Mouse (Mus musculus) forebrain, embryonic 14.5 days (tissue): Measurements from ENCODE around the gene Tceal8. TPM values are rescaled to one million over a fixed set of nuclear protein-coding genes. Genes with fewer than 3 reads are reported as not detected.

ENCODE experiments used
- ATAC-seq: fragments of 200-750 bp; cut with Nextera tagmentation; 2 replicates; pipeline ENCODE4 v1.8.0; 2017; ENCODE audit warnings: mild to moderate bottlenecking, moderate library complexity
- DNase-seq: peaks from one replicate; pipeline ENCODE4 v3.0.0-alpha.2; 2015; ENCODE audit warnings: low spot score
- H3K27ac ChIP-seq: fragments of 300-500 bp; sonication (generic); 2 replicates; pipeline ENCODE4 v1.5.1; 2014; ENCODE audit warnings: low read depth, mild to moderate bottlenecking, control low read depth, low read length, moderate library complexity
- H3K27me3 ChIP-seq: fragments of 300-500 bp; sonication (generic); replicated peaks from 2 replicates; pipeline ENCODE4 v1.6.1; 2014; ENCODE audit warnings: low read length, control low read depth, mixed read lengths; ENCODE audit not compliant: control insufficient read depth, insufficient read depth
- H3K36me3 ChIP-seq: fragments of 300-500 bp; sonication (generic); 2 replicates; pipeline ENCODE4 v1.6.1; 2014; ENCODE audit warnings: low read length, control low read depth; ENCODE audit not compliant: control insufficient read depth, insufficient read depth
- H3K4me1 ChIP-seq: fragments of 300-500 bp; sonication (generic); 2 replicates; pipeline ENCODE4 v1.6.1; 2014; ENCODE audit warnings: antibody characterized with exemption, low read length, control low read depth; ENCODE audit not compliant: control insufficient read depth, insufficient read depth
- H3K4me2 ChIP-seq: fragments of 300-500 bp; sonication (generic); 2 replicates; pipeline ENCODE4 v1.6.1; 2014; ENCODE audit warnings: mild to moderate bottlenecking, control low read depth, low read length
- H3K4me3 ChIP-seq: fragments of 300-500 bp; sonication (generic); 2 replicates; pipeline ENCODE4 v1.5.1; 2014; ENCODE audit warnings: low read depth, low read length, control low read depth
- H3K9ac ChIP-seq: fragments of 300-500 bp; sonication (generic); 2 replicates; pipeline ENCODE4 v1.6.1; 2014; ENCODE audit warnings: mild to moderate bottlenecking, low read length, control low read depth, moderate library complexity
- H3K9me3 ChIP-seq: fragments of 300-500 bp; sonication (generic); replicated peaks from 2 replicates; pipeline ENCODE4 v1.6.1; 2016; ENCODE audit warnings: low read length, control low read depth, mixed read lengths; ENCODE audit not compliant: control insufficient read depth
- WGBS: fragments of 180-500 bp; shearing (Covaris S2); extraction: QIAGEN DNeasy Blood & Tissue Kit; methylation state at CpG from one replicate; pipeline ENCODE4 v1.1.7; 2014; 5-methylcytosine and 5-hydroxymethylcytosine counted together
- polyA plus RNA-seq: library from polyadenylated mRNA; unstranded; fragments of >200 nt; fragmentation: Nextera tagmentation; extraction: Ambion mirVana; gene quantifications from 2 replicates; pipeline ENCODE4 v1.2.1, GENCODE M21; 2014

The Tceal8 gene
- polyA plus RNA-seq, 1 experiment from 2014 or later, result 136 TPM

- no peaks in the 10 kb centered on the region for H3K36me3 ChIP-seq
- H3K27me3 ChIP-seq, result no peaks in the 10 kb centered on the region
- H3K4me3 ChIP-seq, result no peak overlapping the region
- no peak overlapping the region for H3K4me2 ChIP-seq
- ATAC-seq (no peak), DNase-seq (no peak)
- 78% methylated on average over 16 of the region's 16 CpGs for WGBS
- no peaks in the 10 kb centered on the region for H3K4me1 ChIP-seq
- no peak overlapping the region for H3K27ac ChIP-seq
- no peaks in the 10 kb centered on the region for H3K9me3 ChIP-seq
- H3K9ac ChIP-seq, result no peak overlapping the region
Measured at GRCm38 (mm10) chrX:136195193-136195944, 23.2 kb upstream of the Tceal8 start.

GRCm38 (mm10) chrX:136183107-136183506 is 11.0 kb upstream of the Tceal8 start:
- Histone ChIP-seq H3K4me2 (no peak overlapping the region), H3K4me3 (no peak overlapping the region), H3K9ac (no peak overlapping the region), H3K9me3 (no peaks in the 10 kb centered on the region), H3K36me3 (no peaks in the 10 kb centered on the region), H3K4me1 (no peaks in the 10 kb centered on the region), H3K27ac (no peak overlapping the region), H3K27me3 (no peaks in the 10 kb centered on the region)
- DNase-seq (no peak), ATAC-seq (no peak)
- WGBS, result 81% methylated on average over 1 of the region's 1 CpGs

GRCm38 (mm10) chrX:136180897-136181553 is 8.9 kb upstream of the Tceal8 start:
- H3K4me3 ChIP-seq, result no peak overlapping the region
- H3K27me3 ChIP-seq, result no peaks in the 10 kb centered on the region
- DNase-seq (no peak), ATAC-seq (no peak)
- H3K36me3 ChIP-seq, result no peaks in the 10 kb centered on the region
- H3K4me1 ChIP-seq, result no peaks in the 10 kb centered on the region
- H3K4me2 ChIP-seq, result no peak overlapping the region
- no peak overlapping the region for H3K27ac ChIP-seq
- WGBS, result 40% methylated on average over 11 of the region's 11 CpGs
- no peak overlapping the region for H3K9ac ChIP-seq
- no peaks in the 10 kb centered on the region for H3K9me3 ChIP-seq

GRCm38 (mm10) chrX:136172786-136173185 is 644 bp upstream of the Tceal8 start:
- H3K27ac ChIP-seq, result peak overlapping the region; percentile 63; the same call in 1 of the 2 replicates
- peak; percentile 45 for DNase-seq
- no peaks in the 10 kb centered on the region for H3K4me1 ChIP-seq
- 28% methylated on average over 10 of the region's 10 CpGs for WGBS
- H3K9me3 ChIP-seq, result no peaks in the 10 kb centered on the region
- H3K36me3 ChIP-seq, result no peaks in the 10 kb centered on the region
- no peak for ATAC-seq
- no peaks in the 10 kb centered on the region for H3K27me3 ChIP-seq
- H3K4me2 ChIP-seq, result peak overlapping the region; percentile 51
- H3K4me3 ChIP-seq, result peak overlapping the region; percentile 49
- peak overlapping the region; percentile 58 for H3K9ac ChIP-seq

- Histone ChIP-seq H3K27me3 (no peaks in the 10 kb centered on the region), H3K4me1 (no peaks in the 10 kb centered on the region), H3K9me3 (no peaks in the 10 kb centered on the region), H3K4me3 (peak overlapping the region; percentile 49), H3K27ac (peak overlapping the region; percentile 80), H3K36me3 (no peaks in the 10 kb centered on the region), H3K9ac (peak overlapping the region; percentile 65), H3K4me2 (peak overlapping the region; percentile 51)
- 28% methylated on average over 24 of the region's 24 CpGs for WGBS
- peak; percentile 80 for DNase-seq
- ATAC-seq, result peak; percentile 66
Measured at GRCm38 (mm10) chrX:136171189-136172117, 689 bp downstream of the Tceal8 start.

GRCm38 (mm10) chrX:136170625-136171024 is 1.5 kb downstream of the Tceal8 start:
- no peak for DNase-seq
- Histone ChIP-seq H3K9ac (no peak overlapping the region), H3K27ac (0 out of 2 replicates have a peak overlapping the region, but pooled peaks have one; percentile 5), H3K36me3 (no peaks in the 10 kb centered on the region), H3K4me1 (no peaks in the 10 kb centered on the region), H3K27me3 (no peaks in the 10 kb centered on the region), H3K4me2 (peak overlapping the region; percentile 51), H3K4me3 (peak overlapping the region; percentile 49), H3K9me3 (no peaks in the 10 kb centered on the region)
- WGBS, result 59% methylated on average over 10 of the region's 10 CpGs
- ATAC-seq, result no peak

GRCm38 (mm10) chrX:136144195-136144594 is 27.9 kb downstream of the Tceal8 start:
- H3K9me3 ChIP-seq, result no peaks in the 10 kb centered on the region

GRCm38 (mm10) chrX:136143711-136144110 is 28.4 kb downstream of the Tceal8 start:
- Histone ChIP-seq H3K27me3 (no peaks in the 10 kb centered on the region), H3K9me3 (no peaks in the 10 kb centered on the region), H3K36me3 (no peaks in the 10 kb centered on the region), H3K27ac (no peak overlapping the region), H3K9ac (no peak overlapping the region), H3K4me2 (no peak overlapping the region), H3K4me1 (no peaks in the 10 kb centered on the region), H3K4me3 (no peak overlapping the region)
- ATAC-seq, result no peak
- DNase-seq, result no peak
- WGBS, result 90% methylated on average over 2 of the region's 2 CpGs

More at GRCm38 (mm10) chrX:136144195-136144594, 27.9 kb downstream of the Tceal8 start:
- Histone ChIP-seq H3K4me2 (no peak overlapping the region), H3K36me3 (no peaks in the 10 kb centered on the region), H3K9ac (no peak overlapping the region), H3K4me3 (no peak overlapping the region), H3K27me3 (no peaks in the 10 kb centered on the region), H3K27ac (no peak overlapping the region), H3K4me1 (no peaks in the 10 kb centered on the region)
- no peak for ATAC-seq
- DNase-seq, result no peak
- WGBS, result 82% methylated on average over 7 of the region's 7 CpGs
